Mouse (Mus musculus) liver, adult 2 months (tissue): ENCODE results near the gene Dnah14.

Experiments used
- CTCF ChIP-seq: fragments of 200-500 bp; IDR thresholded peaks from 2 replicates; pipeline ENCODE4 v1.5.1; 2011; ENCODE audit warnings: low read depth, low read length, control low read depth
- POLR2A ChIP-seq: fragments of 200-500 bp; IDR thresholded peaks from 2 replicates; pipeline ENCODE4 v1.6.1; 2011; ENCODE audit warnings: low read length, control low read depth; ENCODE audit not compliant: insufficient read depth; ENCODE audit errors: extremely low read depth

GRCm38 (mm10) chr1:181694729-181695498 is 118.6 kb downstream of the Dnah14 start:
- TF ChIP-seq CTCF (no peak), POLR2A (no peak)
